Mouse (Mus musculus) kidney, postnatal 4 days (tissue): Measurements from ENCODE around the gene Sbf2.
A peak's percentile ranks its signal among the peaks of the same experiment; 100 is the strongest.
"Not testable (repeated sequence)": the region's sequence is repeated elsewhere in the genome, so short reads cannot be mapped to it uniquely, and the experiment has no call there.

Experiments
- DNase-seq, 2 experiments: peaks; one replicate each; pipeline ENCODE4 v3.0.0; 2021; ENCODE audit warnings: mixed read lengths in 2 of 2

The Sbf2 gene

DNA sequence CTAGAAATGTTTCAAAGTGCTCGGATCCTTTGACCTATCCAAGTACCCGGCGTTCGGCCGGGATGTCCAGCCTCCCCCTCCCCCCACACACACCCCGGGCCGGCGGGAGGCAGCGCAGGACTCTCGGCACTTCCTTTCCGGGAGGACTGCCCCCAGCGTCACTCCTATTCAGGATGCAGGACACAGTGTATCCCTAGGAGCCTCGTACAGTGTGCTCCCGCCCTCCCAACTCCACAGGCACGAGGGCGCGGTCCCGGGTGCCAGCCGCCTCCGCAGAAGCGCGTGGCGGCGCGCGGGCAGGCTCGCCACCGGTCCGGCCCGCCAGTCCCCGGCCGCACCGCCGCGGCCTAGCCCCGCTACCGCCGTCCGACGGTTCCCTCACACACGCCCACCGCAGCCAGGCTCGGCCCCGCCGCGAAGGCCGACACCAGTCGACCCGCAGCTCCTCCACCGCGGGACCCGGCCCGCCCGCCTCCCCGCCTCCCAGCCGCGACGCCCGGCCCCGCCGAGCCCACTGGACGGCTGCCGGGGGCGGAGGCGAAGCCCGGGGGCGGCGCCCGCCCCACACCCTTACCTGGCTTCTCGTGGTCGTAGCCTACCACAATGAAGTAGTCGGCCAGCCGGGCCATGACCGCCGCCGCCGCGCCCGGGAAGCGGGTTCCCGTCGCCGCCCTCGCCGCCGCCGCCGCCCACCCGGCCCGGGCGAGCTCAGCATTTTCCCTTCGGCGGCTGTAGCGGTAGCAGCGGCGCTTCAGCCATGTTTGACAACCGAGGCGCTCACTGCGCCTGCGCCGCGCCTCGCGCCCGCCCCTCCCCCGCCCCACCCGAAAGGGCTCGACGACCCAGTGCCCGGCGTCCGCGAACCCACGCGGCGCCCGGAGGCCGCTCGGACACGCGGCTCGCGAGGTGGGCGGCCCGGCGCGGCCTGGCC lies at the start of gene Sbf2:
Sbf2 (minus strand) TSS at position 790 of the 931 bp plus-strand sequence.
- DNase-seq: peak; percentile 82 to 91

DNA sequence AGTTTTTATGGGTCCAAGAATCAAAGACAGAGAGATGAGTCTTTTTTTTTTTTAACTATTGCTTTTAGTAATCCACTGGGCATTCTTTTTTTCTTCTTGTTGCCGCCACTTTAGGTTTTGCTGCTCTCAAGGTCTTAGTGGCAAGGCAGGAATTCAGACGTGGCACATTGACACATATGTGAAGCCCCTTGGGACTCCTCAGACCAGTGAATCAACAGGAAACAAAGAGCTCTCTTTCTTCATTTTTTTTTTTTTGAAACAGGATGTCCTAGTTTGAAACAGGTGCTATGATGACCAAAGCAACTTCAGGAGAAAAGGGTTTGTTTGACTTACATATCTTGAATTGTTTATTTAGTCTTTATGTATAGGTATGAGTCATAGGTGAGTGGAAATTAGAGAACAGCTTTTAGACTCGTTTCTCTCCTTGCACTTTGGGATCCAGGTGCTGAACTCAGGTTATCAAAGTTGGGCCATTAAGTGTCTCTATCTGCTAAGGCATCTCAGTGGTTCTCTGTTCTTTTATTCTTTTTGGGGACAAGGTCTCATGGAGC lies 43.7 kb upstream of the Sbf2 start:
- DNase-seq: no peak

DNA sequence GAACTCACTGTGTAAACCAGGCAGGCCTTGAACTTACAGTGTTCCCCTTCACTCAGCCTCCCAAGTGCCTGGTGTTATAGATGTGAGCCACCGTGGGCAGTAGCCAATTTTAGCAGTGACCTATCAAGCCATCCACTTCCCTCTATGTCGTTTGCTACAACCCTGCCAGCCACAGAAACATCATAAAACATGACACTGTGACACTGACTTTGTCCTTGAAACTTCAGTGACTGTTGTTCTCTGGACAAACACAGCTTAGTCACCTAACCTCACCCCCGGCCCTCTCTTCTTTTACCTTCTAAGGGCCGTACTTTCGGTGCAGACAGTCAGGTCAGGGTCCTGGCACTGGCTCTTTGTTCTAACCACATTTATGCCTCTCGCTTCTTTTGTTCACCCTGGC lies 41.2 kb upstream of the Sbf2 start:
- DNase-seq: no peak

DNA sequence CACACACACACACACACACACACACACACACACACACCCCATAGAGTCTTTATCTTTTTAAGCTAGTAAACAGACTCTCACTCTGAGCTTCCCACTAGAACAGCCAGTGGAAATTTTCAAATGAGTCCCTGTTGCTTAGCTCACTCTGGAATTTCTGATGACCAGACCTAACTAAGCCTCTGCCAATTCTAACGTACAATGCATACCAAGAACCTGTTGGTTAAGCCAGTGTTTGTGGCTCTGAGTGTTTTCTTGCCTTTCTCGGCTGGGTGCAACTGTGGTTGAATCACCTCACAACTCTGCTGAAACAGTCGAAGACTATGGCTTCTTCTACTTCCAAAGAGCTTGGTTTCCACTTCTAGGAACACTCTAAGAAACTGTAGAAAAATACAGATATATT lies 40.5 kb upstream of the Sbf2 start:
- no peak for DNase-seq

DNA sequence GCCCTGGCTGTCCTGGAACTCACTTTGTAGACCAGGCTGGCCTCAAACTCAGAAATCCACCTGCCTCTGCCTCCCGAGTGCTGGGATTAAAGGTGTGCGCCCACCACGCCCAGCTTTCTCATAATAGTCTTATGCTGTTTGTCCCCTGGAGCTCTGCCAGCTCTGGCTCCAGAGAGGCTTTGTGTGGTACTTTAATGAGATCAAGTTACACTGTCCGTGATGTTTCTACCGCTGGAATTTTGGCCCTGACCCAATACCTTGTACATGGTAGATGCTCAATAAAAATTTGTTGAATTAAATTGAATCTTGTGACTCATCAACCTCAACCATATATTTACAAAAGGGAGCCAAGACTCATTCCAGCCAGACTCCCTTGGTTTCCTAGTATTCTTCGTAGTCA lies 36.4 kb upstream of the Sbf2 start:
- DNase-seq: peak; percentile 54 to 65

DNA sequence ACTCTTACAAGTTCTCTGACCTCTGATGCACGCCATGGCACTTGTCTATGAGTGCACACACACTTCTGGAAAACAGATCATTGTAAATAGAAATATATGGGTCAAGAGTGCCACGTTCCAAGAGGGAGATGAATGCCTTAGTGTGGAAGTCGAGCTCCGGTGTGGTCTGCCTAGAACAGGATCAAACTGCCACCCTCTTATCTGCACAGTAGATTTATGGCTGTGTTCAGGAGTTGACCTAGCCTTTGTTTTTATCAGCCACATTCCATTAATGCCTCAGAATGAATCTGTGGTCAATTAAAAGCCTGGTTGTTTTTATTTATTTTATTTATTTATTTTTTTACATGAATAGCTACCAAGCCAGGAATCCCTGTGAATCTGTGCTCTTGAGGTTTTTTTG lies 35.8 kb upstream of the Sbf2 start:
- peak in 1 of 2 experiments; percentile 44 for DNase-seq

DNA sequence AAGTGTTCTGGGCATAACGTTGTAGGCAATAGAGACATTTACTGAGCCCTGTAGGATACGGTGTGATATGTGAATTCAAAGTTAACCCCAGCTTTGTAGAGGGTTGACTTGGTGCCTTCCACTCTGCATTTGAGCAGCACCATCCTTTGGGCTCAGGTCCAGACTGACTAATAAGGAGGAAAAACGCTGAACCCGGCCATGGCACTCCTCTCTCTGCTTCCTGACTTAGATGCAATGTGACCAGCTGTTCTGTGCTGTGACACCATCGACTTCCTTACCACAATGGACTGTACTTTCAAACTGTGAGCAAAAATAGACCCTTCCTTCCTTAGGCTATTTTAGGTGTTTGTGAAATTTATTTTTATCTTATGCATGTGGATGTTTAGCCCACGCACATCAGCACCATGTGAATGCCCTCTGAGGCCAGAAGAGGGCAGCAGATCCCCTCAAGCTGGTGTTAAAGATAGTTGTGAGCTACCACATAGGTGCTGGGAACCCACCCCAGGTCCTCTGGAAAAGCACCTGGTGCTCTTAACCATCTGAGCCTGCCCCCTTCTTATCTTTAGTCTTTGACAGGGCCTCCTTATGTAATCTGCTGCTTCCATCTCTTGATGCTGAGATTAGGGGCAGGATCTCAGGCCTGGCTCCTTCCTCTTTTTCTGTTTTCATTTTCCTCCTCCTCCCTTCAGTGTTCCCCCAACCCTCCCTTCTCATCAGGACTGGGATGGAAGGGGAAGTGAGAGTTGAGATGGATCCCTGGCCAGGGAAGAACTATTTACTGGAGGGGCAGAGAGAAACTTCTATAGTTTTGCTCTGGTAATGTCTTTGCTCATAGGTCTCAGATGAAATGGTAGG lies 34.6 kb upstream of the Sbf2 start:
- no peak for DNase-seq

DNA sequence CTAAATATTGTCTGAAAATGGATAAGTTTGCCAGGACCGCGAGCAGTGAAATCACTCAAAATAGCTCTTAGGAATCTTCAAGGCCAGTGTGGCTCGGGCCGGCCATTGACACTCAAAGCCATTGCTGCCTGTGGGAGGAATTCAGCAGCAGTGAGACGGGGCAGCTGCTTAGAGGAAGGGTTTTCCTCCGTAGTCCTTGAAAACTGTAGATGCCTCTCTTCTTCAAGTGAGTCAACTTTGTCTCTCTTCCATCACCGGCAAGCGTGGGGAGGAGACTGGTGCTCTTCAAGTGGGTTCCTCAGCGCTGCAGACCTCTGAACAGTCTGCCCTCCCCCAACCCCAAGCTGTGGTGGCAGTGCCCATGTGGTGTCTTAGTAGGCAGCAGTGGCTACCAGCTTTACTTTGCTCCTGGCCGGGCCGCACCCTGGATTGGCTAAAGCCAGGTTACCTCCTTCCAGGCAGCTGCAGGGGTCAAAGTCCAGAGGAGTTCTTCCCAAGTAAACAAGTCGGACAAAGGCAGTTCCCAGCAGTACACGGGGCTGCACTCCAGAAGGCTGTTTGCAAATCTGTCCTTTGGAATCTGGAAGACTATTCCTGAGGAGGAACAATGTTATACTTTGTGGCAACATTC lies 33.8 kb upstream of the Sbf2 start:
- peak; percentile 66 to 83 for DNase-seq

DNA sequence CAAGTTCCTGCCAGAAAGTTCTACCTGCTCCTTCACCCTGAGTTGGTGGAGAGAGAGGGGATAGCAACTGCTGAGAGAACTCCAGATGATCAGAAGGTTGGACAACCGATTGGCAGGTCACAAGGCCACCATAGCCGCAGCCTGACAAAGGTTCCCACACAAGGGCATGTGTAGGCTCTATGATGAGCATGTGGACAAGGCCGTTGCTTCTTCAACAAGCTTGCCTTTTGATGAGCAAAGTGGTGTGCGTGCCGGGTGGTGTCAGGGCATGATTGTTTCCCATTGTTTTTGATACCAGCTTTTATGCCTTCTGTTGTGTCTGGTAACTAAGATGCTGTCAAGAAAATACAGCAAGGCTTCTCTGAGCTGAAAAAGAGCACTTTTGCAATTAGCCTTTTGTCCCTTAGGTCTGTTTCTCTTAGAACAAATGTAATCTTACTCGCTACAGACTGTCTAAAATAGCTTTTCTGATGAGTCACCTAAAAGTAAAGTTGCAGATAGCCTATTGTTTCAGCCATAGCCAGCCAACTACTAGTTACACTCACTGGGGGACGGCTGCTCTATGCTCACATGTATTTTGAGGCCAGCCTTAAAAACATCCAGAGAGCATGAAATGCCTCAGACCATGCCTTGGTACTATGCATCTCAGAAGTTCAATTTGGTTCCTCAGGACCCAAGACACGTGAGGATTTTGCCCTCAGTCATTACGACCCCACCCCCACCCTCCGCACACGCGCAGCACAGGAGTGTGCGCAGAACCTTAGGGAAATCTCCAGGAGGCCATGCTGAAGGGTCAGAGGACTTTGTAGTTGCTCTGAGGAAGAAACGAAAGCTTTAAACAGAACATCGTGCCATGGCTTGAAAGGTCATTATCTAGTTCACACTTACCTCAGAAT lies 33.1 kb upstream of the Sbf2 start:
- DNase-seq: peak in 1 of 2 experiments; percentile 26

DNA sequence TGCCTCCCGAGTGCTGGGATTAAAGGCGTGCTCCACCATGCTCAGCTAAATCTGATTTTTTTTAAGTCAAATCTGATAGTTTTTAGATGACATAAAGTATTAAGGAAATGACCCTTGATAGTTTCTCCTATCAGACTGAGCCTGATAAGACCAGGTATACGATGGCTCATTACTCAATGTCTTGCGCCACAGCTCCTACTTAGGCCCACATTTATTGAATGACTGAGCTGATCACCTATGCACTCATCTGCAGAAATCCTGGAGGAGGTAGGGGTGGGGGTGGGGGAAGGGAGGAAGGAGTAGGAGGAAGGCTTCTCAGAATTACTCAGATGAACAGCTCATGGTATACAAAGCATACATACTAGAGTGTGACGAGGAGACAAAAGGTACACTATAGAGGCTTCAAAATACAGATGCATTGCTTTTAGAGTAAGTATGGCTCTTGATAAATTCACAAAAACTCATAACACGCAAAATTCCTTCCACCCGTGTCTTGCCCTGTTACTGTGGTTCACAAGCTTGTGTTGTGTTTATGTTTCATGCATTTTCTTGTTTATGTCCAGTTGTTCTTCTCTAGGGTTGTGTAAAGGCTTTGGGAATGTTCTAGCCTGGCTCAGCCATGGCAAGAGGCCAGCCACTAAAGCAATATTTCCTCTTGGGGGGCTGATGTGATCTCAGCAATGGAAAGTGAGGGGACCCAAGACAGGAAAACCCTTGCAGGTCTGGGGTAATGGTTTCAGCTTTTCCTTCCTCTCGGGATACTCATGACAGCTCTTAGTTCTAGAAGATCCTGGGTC lies 32.1 kb upstream of the Sbf2 start:
- no peak for DNase-seq

DNA sequence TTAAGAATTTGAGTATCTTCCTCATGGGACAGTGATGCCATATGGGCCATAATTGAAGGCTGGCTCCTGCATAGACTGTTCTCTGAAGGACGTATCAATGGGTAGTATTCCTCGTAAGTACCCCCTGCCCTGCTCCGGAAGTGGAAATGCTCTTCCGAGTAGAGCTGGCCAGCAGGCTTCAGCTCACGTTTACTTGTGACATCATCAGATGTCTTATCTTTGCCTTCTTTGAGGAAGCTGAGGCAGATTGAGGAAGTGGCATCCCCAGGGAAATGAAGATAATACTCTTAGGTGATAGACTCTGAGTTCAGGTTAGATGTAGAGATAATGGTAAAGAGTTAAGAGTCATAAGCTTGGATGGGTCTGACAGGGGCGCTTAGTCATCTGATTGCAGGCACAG lies 31.1 kb upstream of the Sbf2 start:
- no peak for DNase-seq

DNA sequence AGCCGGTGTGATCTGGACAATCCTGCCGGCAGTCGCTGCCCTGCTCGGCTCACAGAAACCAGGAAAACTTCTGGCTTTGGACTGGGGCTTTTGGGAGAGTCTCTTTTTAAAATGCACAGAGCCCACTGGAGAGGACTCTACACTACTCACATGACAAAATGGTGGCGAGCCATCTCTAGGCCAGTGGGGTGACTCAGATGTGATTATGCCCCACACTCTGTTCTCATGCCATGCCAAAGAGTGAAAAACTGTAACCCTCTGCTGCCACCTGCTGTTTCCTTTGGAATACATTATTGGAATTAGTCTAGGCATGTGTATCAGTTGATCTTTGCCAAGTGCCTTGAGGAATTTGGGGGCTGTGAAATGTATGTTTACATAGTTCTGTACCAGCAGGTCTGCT lies 30.6 kb upstream of the Sbf2 start:
- peak; percentile 61 to 75 for DNase-seq

DNA sequence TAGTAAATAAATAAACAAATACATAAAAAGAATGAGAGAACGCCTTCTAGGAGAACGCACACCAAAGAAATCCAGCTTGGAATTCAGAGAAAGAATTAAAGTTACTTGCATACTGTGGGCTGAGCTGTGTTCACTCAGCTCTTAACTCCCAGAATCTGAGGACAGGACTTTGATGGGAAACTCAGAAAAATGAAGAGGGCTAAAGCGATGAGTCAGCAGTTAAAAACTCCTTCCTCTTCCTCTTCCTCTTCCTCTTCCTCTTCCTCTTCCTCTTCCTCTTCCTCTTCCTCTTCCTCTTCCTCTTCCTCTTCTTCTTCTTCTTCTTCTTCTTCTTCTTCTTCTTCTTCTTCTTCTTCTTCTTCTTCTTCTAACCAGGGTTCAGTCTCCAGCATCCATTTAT lies 25.2 kb upstream of the Sbf2 start:
- not testable (repeated sequence) for DNase-seq

DNA sequence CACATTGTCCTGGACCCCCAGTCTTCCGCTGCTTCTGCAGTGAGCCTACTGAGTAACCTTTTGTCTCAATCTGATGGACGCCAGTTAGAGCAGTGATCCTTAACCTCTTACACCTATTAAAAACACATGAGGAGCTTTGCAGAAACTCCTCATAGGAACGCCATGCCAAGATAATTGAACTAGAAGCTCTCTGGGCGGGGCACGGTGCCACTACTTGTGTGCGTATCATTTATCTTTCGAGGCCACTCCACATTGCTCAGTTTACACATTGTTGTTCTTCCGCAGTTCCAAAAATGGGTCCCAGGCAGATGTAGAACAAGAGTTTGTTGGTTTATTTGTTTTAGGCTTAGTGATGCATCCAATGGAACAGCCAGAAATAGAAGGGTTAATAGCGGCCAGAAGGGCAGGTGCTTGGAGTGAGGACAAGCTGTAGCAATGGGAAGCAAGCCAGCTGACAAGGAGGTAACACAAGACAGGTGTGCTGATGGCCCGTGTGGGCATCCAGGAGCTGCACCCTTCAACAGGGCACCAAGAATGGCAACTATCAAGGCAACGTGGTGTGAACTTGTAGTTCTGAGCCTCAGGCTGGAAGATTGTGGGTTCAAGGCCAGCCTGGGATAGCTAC lies 24.7 kb upstream of the Sbf2 start:
- no peak for DNase-seq

DNA sequence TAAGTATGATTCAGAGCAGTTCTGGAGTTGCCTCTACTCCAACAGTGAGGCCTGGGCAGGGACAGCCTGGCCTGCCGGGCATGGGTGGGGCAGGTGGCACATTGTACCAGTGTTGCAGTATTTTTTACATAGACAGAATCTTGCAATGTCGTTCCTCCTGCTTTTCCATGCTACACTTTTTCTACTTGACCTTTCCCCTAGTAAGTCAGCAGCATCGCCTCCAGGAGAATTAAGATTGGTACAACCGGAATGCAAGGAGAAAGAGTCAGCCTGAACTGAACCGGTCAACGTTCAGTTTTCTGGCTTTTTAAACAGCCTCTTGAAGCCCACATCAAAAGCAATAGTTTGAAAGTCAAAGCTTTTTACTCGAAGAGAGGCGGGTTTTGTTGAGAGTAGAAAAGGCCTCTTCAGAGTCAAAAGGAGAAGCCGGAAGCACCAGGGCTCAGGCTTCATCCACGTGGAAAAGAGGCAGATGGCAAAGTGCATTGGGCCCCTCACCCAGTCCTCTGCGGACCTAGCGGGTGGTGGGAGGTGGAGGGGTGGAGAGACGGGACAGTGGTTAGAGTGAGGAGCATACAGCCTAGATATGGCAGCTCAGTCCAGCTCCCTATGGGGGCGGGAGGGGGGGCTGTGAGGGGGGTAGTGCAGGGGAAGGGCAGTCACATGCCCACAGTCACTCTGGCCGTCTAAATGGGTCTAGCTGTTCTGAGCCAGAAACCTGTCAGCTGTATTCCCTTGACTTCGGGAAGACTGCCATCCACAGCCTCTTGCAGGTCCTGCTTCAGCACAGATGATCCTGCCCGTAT lies 23.8 kb upstream of the Sbf2 start:
- peak in 1 of 2 experiments; percentile 49 for DNase-seq

DNA sequence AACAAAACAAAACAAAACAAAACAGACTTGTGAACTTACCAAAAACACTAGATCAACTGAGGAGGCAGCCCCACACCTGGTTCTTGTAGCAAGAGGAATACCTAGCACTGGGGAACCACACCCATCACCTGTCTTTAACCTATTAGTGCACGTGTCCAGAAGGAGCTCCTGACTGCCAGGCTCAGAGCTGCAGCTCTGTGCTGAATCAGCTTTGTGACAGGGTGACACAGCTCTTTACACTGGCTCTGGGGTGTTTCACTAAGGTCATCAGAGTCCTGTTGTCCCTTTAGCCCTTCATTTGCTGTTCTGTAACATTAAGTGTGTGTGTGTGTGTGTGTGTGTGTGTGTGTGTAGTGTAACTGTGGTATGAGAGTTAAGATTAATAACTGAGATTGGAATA lies 21.8 kb upstream of the Sbf2 start:
- DNase-seq: peak in 1 of 2 experiments; percentile 17

DNA sequence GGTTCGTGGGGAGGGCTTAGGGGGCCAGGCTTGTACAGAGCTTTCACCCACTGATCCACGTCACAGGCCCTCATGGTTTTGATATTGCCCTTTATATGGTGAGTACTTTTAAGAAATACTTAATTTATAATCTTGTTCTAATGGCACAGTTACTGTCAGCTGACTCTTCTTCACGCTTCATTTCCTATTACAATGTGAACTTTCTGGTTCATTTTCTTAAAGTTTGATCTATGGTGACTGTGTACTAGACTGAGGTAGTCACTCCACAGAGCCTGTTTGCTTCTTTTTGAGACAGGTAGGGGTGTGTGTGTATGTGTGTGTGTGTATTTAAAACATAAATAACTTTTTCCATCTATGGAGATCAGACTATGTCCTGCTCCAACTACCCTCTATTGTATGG lies 21.2 kb upstream of the Sbf2 start:
- no peak for DNase-seq

DNA sequence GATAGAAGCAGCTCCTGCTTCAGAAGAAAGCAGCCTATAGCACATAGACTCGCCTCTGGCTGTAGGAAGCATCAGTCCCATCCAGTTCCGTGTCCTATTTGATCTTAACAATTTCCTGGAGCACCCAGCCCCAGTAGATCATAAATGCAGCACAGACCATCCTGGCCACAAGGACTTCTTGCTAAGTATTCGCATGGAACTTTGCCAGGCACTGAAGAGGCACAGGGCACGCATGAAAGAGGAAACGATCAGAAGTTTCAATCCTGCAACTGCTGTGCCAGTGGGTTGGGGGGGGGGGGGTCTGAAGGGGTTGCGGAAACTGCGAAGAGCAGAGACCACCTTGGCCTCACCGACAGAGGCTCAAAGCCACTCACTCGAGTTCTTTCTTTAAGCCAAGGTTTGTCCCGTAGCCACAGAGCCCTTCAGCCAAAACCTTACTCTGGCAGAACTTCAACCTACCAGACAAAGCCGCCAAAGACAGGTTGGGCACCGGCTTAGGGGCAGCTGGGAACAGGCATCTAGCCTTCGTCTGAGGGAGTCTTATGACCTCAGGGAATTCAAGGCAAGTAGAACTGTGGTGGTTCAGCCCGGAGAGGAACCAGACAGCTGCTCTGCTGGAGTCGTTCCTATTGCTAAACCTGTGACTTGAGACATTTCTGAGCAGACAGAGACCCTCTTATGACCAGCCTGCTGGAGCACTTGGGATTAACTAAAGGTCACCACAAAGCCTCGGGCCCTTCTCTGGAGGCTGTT lies 16.6 kb upstream of the Sbf2 start:
- DNase-seq: no peak
